Mouse (Mus musculus): ENCODE measurements around the gene Nop16. TPM values are rescaled to one million over a fixed set of nuclear protein-coding genes. Genes with fewer than 3 reads are reported as not detected.
A peak's percentile ranks its signal among the peaks of the same experiment; 100 is the strongest.

Nop16 gene
- polyA plus RNA-seq, 1 experiment = 51.1 TPM

- Histone ChIP-seq H3K27me3 (ENCODE audit: control insufficient read depth, insufficient read depth, insufficient read length) (no peaks in the 10 kb centered on the region), H3K4me2 (ENCODE audit: low read depth) (peak within 1 kb of the TSS; percentile 75), H3K36me3 (ENCODE audit: control insufficient read depth, insufficient read depth) (no peaks in the 10 kb centered on the region), H3ac (ENCODE audit: control insufficient read depth, insufficient read length) (peak within 1 kb of the TSS; percentile 13), H3K79me2 (ENCODE audit: control insufficient read depth, insufficient read depth) (no peaks in the 10 kb centered on the region), H3K4me3 (peak within 1 kb of the TSS; percentile 36)
- no peak for TF ChIP-seq CEBPB (IDR thresholded peaks at IDR 0.05; ENCODE audit: insufficient read depth, poor library complexity, severe bottlenecking)
- peak; percentile 68 for TF ChIP-seq POLR2AphosphoS2 (IDR thresholded peaks at IDR 0.05; ENCODE audit: insufficient read length, low read depth)
- no peak for TF ChIP-seq SRF (IDR thresholded peaks at IDR 0.05; ENCODE audit: control insufficient read depth, insufficient read length, low read depth)
- peak in 1 of 3 experiments; percentile 3 for TF ChIP-seq MYOG (IDR thresholded peaks at IDR 0.05; ENCODE audit: control insufficient read depth in 1 of 3, insufficient read depth in 1 of 3, insufficient read length in 2 of 3, low read depth in 2 of 3)
- TF ChIP-seq MAX (IDR thresholded peaks at IDR 0.05; ENCODE audit: low read depth) = no peak
- TF ChIP-seq POLR2A (IDR thresholded peaks at IDR 0.05; ENCODE audit: insufficient read length, low read depth) = peak; percentile 73
These were observed 21.3 kb upstream of the Nop16 start, which contains the start of gene Cltb for GRCm38 (mm10) chr13:54610972-54611754. Gene Cltb, minus strand, starts transcription at chr13:54611344.

GRCm38 (mm10) chr13:54610613-54610971 is 20.7 kb upstream of the Nop16 start:
- H3ac ChIP-seq (ENCODE audit: control insufficient read depth, insufficient read length) = peak overlapping the region; percentile 13
- TF ChIP-seq TCF3 (IDR thresholded peaks at IDR 0.05; ENCODE audit: insufficient read length, low read depth) = no peak
- TF ChIP-seq MYOG (IDR thresholded peaks at IDR 0.05; ENCODE audit: control insufficient read depth in 1 of 3, insufficient read depth in 1 of 3, insufficient read length in 2 of 3, low read depth in 2 of 3) = no peak
- no peak for TF ChIP-seq TCF12 (IDR thresholded peaks at IDR 0.05; ENCODE audit: insufficient read depth, poor library complexity, severe bottlenecking)
- TF ChIP-seq POLR2AphosphoS2 (IDR thresholded peaks at IDR 0.05; ENCODE audit: insufficient read length, low read depth) = no peak
- TF ChIP-seq MYOD1 (IDR thresholded peaks at IDR 0.05; ENCODE audit: control insufficient read depth in 1 of 3, insufficient read length in 2 of 3, low read depth in 2 of 3) = no peak
- no peak for TF ChIP-seq SRF (IDR thresholded peaks at IDR 0.05; ENCODE audit: control insufficient read depth, insufficient read length, low read depth)
- TF ChIP-seq REST (IDR thresholded peaks at IDR 0.05; ENCODE audit: insufficient read depth, insufficient read length) = no peak
- TF ChIP-seq E2F4 (IDR thresholded peaks at IDR 0.05; ENCODE audit: insufficient read depth) = no peak
- peak overlapping the region; percentile 75 for H3K4me2 ChIP-seq (ENCODE audit: low read depth)
- peak overlapping the region; percentile 36 for H3K4me3 ChIP-seq
- H3K27me3 ChIP-seq (ENCODE audit: control insufficient read depth, insufficient read depth, insufficient read length) = no peaks in the 10 kb centered on the region
- no peaks in the 10 kb centered on the region for H3K36me3 ChIP-seq (ENCODE audit: control insufficient read depth, insufficient read depth)
- no peaks in the 10 kb centered on the region for H3K79me2 ChIP-seq (ENCODE audit: control insufficient read depth, insufficient read depth)

GRCm38 (mm10) chr13:54609301-54609700 is 19.4 kb upstream of the Nop16 start:
- Histone ChIP-seq H3K79me2 (ENCODE audit: control insufficient read depth, insufficient read depth) (no peaks in the 10 kb centered on the region), H3K4me2 (ENCODE audit: low read depth) (peak overlapping the region; percentile 53), H3ac (ENCODE audit: control insufficient read depth, insufficient read length) (no peak overlapping the region), H3K4me3 (no peak overlapping the region), H3K27me3 (ENCODE audit: control insufficient read depth, insufficient read depth, insufficient read length) (no peaks in the 10 kb centered on the region), H3K36me3 (ENCODE audit: control insufficient read depth, insufficient read depth) (no peaks in the 10 kb centered on the region)
- TF ChIP-seq SRF (IDR thresholded peaks at IDR 0.05; ENCODE audit: control insufficient read depth, insufficient read length, low read depth) (no peak), TCF3 (IDR thresholded peaks at IDR 0.05; ENCODE audit: insufficient read length, low read depth) (no peak), POLR2AphosphoS2 (IDR thresholded peaks at IDR 0.05; ENCODE audit: insufficient read length, low read depth) (no peak), TCF12 (IDR thresholded peaks at IDR 0.05; ENCODE audit: insufficient read depth, poor library complexity, severe bottlenecking) (no peak), CEBPB (IDR thresholded peaks at IDR 0.05; ENCODE audit: insufficient read depth, poor library complexity, severe bottlenecking) (no peak), USF1 (IDR thresholded peaks at IDR 0.05; ENCODE audit: low read depth) (no peak), MYOG (IDR thresholded peaks at IDR 0.05; ENCODE audit: control insufficient read depth in 1 of 3, insufficient read depth in 1 of 3, insufficient read length in 2 of 3, low read depth in 2 of 3) (no peak), REST (IDR thresholded peaks at IDR 0.05; ENCODE audit: insufficient read depth, insufficient read length) (no peak), E2F4 (IDR thresholded peaks at IDR 0.05; ENCODE audit: insufficient read depth) (no peak), MYOD1 (IDR thresholded peaks at IDR 0.05; ENCODE audit: control insufficient read depth in 1 of 3, insufficient read length in 2 of 3, low read depth in 2 of 3) (no peak), POLR2A (IDR thresholded peaks at IDR 0.05; ENCODE audit: insufficient read length, low read depth) (no peak), MAX (IDR thresholded peaks at IDR 0.05; ENCODE audit: low read depth) (no peak)

GRCm38 (mm10) chr13:54608666-54609065 is 18.8 kb upstream of the Nop16 start:
- Histone ChIP-seq H3K4me3 (no peak overlapping the region), H3K27me3 (ENCODE audit: control insufficient read depth, insufficient read depth, insufficient read length) (no peaks in the 10 kb centered on the region), H3K79me2 (ENCODE audit: control insufficient read depth, insufficient read depth) (no peaks in the 10 kb centered on the region), H3K36me3 (ENCODE audit: control insufficient read depth, insufficient read depth) (no peaks in the 10 kb centered on the region), H3K4me2 (ENCODE audit: low read depth) (peak overlapping the region; percentile 53), H3ac (ENCODE audit: control insufficient read depth, insufficient read length) (no peak overlapping the region)
- TF ChIP-seq MYOD1 (IDR thresholded peaks at IDR 0.05; ENCODE audit: control insufficient read depth in 1 of 3, insufficient read length in 2 of 3, low read depth in 2 of 3) (no peak), TCF3 (IDR thresholded peaks at IDR 0.05; ENCODE audit: insufficient read length, low read depth) (no peak), MAX (IDR thresholded peaks at IDR 0.05; ENCODE audit: low read depth) (no peak), MYOG (IDR thresholded peaks at IDR 0.05; ENCODE audit: control insufficient read depth in 1 of 3, insufficient read depth in 1 of 3, insufficient read length in 2 of 3, low read depth in 2 of 3) (no peak), POLR2AphosphoS2 (IDR thresholded peaks at IDR 0.05; ENCODE audit: insufficient read length, low read depth) (no peak), CEBPB (IDR thresholded peaks at IDR 0.05; ENCODE audit: insufficient read depth, poor library complexity, severe bottlenecking) (no peak), TCF12 (IDR thresholded peaks at IDR 0.05; ENCODE audit: insufficient read depth, poor library complexity, severe bottlenecking) (no peak), USF1 (IDR thresholded peaks at IDR 0.05; ENCODE audit: low read depth) (no peak), POLR2A (IDR thresholded peaks at IDR 0.05; ENCODE audit: insufficient read length, low read depth) (no peak), E2F4 (IDR thresholded peaks at IDR 0.05; ENCODE audit: insufficient read depth) (no peak), SRF (IDR thresholded peaks at IDR 0.05; ENCODE audit: control insufficient read depth, insufficient read length, low read depth) (no peak), REST (IDR thresholded peaks at IDR 0.05; ENCODE audit: insufficient read depth, insufficient read length) (no peak)

Data from myocyte (in vitro differentiated cells).